Mouse (Mus musculus) heart, postnatal 0 days (tissue): ENCODE data around the gene Lman1l. TPM values are rescaled to one million over a fixed set of nuclear protein-coding genes. Genes with fewer than 3 reads are reported as not detected.

Experiments
- ATAC-seq: fragments of 200-750 bp; cut with Nextera tagmentation; 2 replicates; pipeline ENCODE4 v1.8.0; 2017; ENCODE audit warnings: low read depth, moderate number of reproducible peaks, moderate library complexity; ENCODE audit not compliant: insufficient read depth
- DNase-seq: peaks from one replicate; pipeline ENCODE4 v3.0.0-alpha.2; 2016; ENCODE audit warnings: low spot score
- H3K27ac ChIP-seq: fragments of 300-500 bp; sonication (generic); 2 replicates; pipeline ENCODE4 v1.5.1; 2014; ENCODE audit warnings: low read depth, mild to moderate bottlenecking
- H3K27me3 ChIP-seq: fragments of 300-500 bp; sonication (generic); 2 replicates; pipeline ENCODE4 v1.6.1; 2014; ENCODE audit warnings: low read length, mixed read lengths; ENCODE audit not compliant: control insufficient read depth, insufficient read depth
- H3K36me3 ChIP-seq: fragments of 300-500 bp; sonication (generic); replicated peaks from 2 replicates; pipeline ENCODE4 v1.6.1; 2014; ENCODE audit warnings: low read length, mixed read lengths; ENCODE audit not compliant: control insufficient read depth, insufficient read depth
- H3K4me1 ChIP-seq: fragments of 300-500 bp; sonication (generic); 2 replicates; pipeline ENCODE4 v1.6.1; 2014; ENCODE audit warnings: antibody characterized with exemption; ENCODE audit not compliant: control insufficient read depth, insufficient read depth
- H3K4me2 ChIP-seq: fragments of 300-500 bp; sonication (generic); 2 replicates; pipeline ENCODE4 v1.6.1; 2014; ENCODE audit warnings: low read depth, mild to moderate bottlenecking, low read length, moderate library complexity
- H3K4me3 ChIP-seq: fragments of 300-500 bp; sonication (generic); 2 replicates; pipeline ENCODE4 v1.5.1; 2014; ENCODE audit warnings: low read depth, low read length
- H3K9ac ChIP-seq: fragments of 300-500 bp; sonication (generic); replicated peaks from 2 replicates; pipeline ENCODE4 v1.6.1; 2014; ENCODE audit warnings: low read depth, low read length, mixed read lengths
- H3K9me3 ChIP-seq: fragments of 300-500 bp; sonication (generic); replicated peaks from 2 replicates; pipeline ENCODE4 v1.6.1; 2016; ENCODE audit warnings: low read length; ENCODE audit not compliant: control insufficient read depth
- CTCF ChIP-seq: IDR thresholded peaks from 2 replicates; pipeline ENCODE4 v1.5.1; 2016; ENCODE audit warnings: antibody characterized with exemption, control low read depth, low read depth
- EP300 ChIP-seq: IDR thresholded peaks from 2 replicates; pipeline ENCODE4 v1.6.1; 2016; ENCODE audit warnings: antibody characterized with exemption, low read depth
- WGBS: fragments of 180-500 bp; shearing (Covaris S2); extraction: QIAGEN DNeasy Blood & Tissue Kit; methylation state at CpG from one replicate; pipeline ENCODE4 v1.1.7; 2014; 5-methylcytosine and 5-hydroxymethylcytosine counted together
- polyA plus RNA-seq: library from polyadenylated mRNA; unstranded; fragments of >200 nt; fragmentation: Nextera tagmentation; extraction: Ambion mirVana; gene quantifications from 2 replicates; pipeline ENCODE4 v1.2.1, GENCODE M21; 2015
- total RNA-seq: library from RNA; depleted of rRNA; stranded (reverse); fragments of >200 nt; gene quantifications from 2 replicates; pipeline ENCODE4 v1.2.3, GENCODE M21; 2014; ENCODE audit warnings: low replicate concordance

Gene Lman1l
- total and polyA plus RNA-seq, 2 experiments from 2014 or later, result 0.15 TPM; not detected in 1

DNA sequence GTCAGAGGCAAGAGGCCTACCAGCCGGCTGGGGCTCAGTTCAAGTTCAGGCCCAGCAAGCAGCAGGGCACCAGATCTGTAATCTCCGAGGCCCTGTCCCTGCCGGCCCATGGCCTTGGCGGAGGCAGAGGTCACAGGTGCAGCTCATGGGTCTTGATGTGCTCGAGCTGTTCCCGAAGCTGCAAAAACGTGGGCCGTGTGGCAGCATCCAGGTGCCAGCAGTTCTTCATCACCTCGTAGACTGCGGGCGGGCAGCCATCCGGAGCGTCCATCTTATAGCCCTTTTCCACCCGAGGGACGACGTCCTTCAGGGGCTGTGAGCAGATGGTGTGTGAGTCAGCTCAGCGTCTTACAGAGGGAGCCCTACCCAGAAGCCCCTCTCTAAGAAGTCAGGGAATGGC lies 6.6 kb upstream of the Lman1l start:
- Histone ChIP-seq H3K4me1 (no peaks in the 10 kb centered on the region), H3K9me3 (no peaks in the 10 kb centered on the region), H3K36me3 (peaks cover 66% of the 10 kb centered on the region), H3K27me3 (no peaks in the 10 kb centered on the region), H3K27ac (no peak overlapping the region), H3K9ac (no peak overlapping the region), H3K4me2 (no peak overlapping the region), H3K4me3 (no peak overlapping the region)
- ATAC-seq (no peak), DNase-seq (no peak)
- TF ChIP-seq CTCF, result no peak
- no peak for TF ChIP-seq EP300
- 88% methylated on average over 17 of the region's 17 CpGs for WGBS

DNA sequence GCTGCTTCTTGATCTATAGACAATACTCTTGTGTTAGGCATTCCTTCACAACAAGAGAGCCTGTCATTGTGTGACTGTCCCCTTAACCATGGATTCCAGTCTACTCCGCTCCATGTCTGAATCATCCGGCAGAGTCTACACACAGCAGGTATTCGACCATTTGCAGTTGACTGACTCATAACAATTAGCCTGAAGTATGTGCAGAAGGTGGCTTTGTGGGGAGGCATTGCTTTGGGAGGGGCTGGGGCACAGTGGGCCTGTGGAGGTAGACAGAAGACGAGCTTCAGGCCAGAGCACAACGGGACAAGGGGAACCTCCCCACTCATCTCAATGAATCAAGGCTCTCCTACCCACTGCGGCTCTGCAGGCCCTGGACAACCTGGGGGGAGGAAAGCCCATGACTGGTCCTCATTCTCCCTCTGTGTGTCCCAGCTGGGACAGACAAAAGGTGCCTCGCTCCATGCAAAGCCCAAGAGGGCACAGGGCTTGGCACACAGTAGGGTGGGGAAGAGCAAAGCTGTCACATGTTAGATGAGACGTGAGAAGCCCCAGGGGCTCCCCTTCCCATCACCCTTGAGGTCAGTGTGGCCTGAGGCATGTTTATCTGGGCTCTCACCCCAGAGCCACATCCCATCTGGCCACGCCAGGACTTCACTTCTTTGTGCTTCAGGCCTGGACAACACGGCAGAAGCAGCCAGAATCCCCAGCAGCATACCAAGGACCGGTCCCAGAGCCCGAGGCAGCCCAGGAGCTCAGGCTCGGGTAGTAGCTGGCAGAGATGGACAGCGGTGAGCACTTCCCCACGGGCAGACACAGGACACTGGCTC lies 5.3 kb upstream of the Lman1l start:
- no peaks in the 10 kb centered on the region for H3K9me3 ChIP-seq
- no peak overlapping the region for H3K9ac ChIP-seq
- 81% methylated on average over 15 of the region's 15 CpGs for WGBS
- no peak overlapping the region for H3K27ac ChIP-seq
- no peak overlapping the region for H3K4me2 ChIP-seq
- no peak for TF ChIP-seq CTCF
- no peak for TF ChIP-seq EP300
- ATAC-seq (no peak), DNase-seq (no peak)
- no peaks in the 10 kb centered on the region for H3K27me3 ChIP-seq
- peaks cover 59% of the 10 kb centered on the region for H3K36me3 ChIP-seq
- no peaks in the 10 kb centered on the region for H3K4me1 ChIP-seq
- H3K4me3 ChIP-seq, result no peak overlapping the region

DNA sequence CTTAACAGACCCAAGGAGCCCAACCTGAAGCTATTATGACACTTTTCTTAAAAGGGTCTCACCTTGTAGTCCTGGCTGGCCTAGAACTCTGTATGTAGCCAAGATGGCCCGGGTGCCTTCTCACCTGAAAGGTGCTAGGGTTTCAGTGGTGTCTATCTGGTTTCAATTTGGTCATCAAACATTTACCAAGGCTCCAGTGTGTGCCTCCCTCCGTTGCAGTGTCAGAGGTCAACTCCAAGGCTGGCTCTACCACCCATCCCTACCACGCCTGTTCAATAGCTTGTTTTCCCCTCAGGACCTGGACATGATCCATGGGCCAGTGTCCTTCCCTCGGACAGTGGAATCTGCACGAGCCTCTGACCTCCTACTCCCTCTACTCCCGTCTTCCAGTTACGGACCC lies 3.7 kb upstream of the Lman1l start:
- Histone ChIP-seq H3K27me3 (no peaks in the 10 kb centered on the region), H3K4me1 (no peaks in the 10 kb centered on the region), H3K9me3 (no peaks in the 10 kb centered on the region), H3K9ac (no peak overlapping the region), H3K4me2 (no peak overlapping the region), H3K4me3 (no peak overlapping the region), H3K36me3 (peaks cover 44% of the 10 kb centered on the region), H3K27ac (no peak overlapping the region)
- DNase-seq, result no peak
- TF ChIP-seq CTCF (no peak), EP300 (no peak)
- WGBS, result 89% methylated on average over 7 of the region's 7 CpGs
- no peak for ATAC-seq

DNA sequence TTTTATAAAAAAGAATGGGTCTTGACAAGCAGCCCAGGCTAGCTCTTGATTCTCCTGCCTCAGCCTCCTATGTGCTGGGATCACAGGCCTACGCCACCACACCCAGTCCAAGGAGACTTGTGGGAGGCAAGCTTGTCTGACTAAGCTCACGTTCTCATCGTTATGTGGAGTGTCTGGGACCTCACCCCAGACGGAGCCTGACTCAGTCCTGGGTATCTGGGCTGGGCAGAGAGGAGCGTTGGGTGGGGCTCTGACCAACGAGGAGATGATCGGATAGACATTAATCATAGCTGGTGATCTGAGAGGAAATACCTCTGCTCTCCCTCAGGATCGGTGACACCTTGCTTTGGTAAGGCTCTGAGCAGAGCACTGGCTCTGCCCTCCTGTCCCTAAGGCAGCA lies 1.7 kb downstream of the Lman1l start:
- 0 out of 2 replicates have a peak, but pooled peaks cover 4% of the 10 kb centered on the region for H3K4me1 ChIP-seq
- no peak for TF ChIP-seq CTCF
- TF ChIP-seq EP300, result no peak
- DNase-seq, result no peak
- WGBS, result 62% methylated on average over 8 of the region's 8 CpGs
- no peak overlapping the region for H3K4me3 ChIP-seq
- H3K27ac ChIP-seq, result no peak overlapping the region
- H3K9me3 ChIP-seq, result no peaks in the 10 kb centered on the region
- H3K36me3 ChIP-seq, result no peaks in the 10 kb centered on the region
- H3K9ac ChIP-seq, result no peak overlapping the region
- ATAC-seq, result no peak
- no peak overlapping the region for H3K4me2 ChIP-seq
- H3K27me3 ChIP-seq, result no peaks in the 10 kb centered on the region

DNA sequence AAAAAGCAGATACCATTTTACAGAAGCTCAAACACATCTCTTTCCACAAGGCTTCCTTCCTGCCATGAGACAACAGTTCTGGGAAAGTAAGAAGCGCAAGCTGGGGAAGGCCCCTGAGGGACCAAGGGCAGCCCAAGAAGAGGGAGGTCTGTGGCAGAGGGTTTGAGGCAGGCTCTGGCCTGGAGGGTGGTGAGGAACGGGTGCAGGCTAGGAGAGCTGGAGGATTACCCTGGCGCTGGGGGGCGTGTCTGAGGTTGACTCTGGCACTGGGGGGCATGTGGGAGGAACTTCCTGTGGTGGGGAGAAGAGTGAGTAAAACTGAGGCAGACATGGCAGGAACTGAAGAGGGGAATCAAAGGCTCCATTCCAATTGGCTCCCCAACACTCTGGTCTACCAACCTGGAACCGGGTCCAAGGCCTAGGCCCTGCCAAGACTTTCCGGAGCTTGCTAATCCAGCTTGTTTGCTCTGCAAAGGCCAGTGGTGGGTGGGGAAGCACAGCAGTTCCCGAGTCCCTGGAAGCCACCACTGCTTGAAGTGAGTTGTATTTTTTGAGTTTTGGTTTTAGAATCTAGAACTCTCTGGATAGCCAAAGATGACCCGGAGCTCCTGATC lies 2.9 kb downstream of the Lman1l start:
- Histone ChIP-seq H3K27me3 (no peaks in the 10 kb centered on the region), H3K4me2 (no peak overlapping the region), H3K4me1 (0 out of 2 replicates have a peak, but pooled peaks cover 4% of the 10 kb centered on the region), H3K27ac (no peak overlapping the region), H3K9ac (no peak overlapping the region), H3K9me3 (no peaks in the 10 kb centered on the region), H3K4me3 (no peak overlapping the region), H3K36me3 (no peaks in the 10 kb centered on the region)
- DNase-seq (no peak), ATAC-seq (no peak)
- TF ChIP-seq CTCF (no peak), EP300 (no peak)
- 72% methylated on average over 8 of the region's 8 CpGs for WGBS
